Mouse (Mus musculus): Measurements from ENCODE around the gene Fli1. TPM values are rescaled to one million over a fixed set of nuclear protein-coding genes. Genes with fewer than 3 reads are reported as not detected.

Gene Fli1
- polyA plus RNA-seq (2015; fragmentation: Nextera tagmentation; extraction: Ambion mirVana): 24.1 and 26.7 TPM in 2 replicates

GRCm38 (mm10) chr9:32542212-32543039 is at the start of gene Fli1:
Fli1 (minus strand) TSS chr9:32542861.
- Histone ChIP-seq H3K27ac (peak within 1 kb of the TSS; percentile 90), H3K36me3 (no peaks in the 10 kb centered on the region), H3K4me1 (peaks cover 79% of the 10 kb centered on the region), H3K4me2 (peak within 1 kb of the TSS; percentile 87), H3K9me3 (no peaks in the 10 kb centered on the region), H3K4me3 (peak within 1 kb of the TSS; percentile 79), H3K9ac (peak within 1 kb of the TSS; percentile 97), H3K27me3 (peaks cover 40% of the 10 kb centered on the region)
- WGBS: under 1% methylated on average over 41 of the region's 41 CpGs
- no peak for ATAC-seq (ENCODE audit: insufficient number of reproducible peaks, insufficient read depth, low FRiP score, low TSS enrichment, low read depth)

- peaks cover 21% of the 10 kb centered on the region for H3K4me1 ChIP-seq
- H3K27me3 ChIP-seq: peaks cover 29% of the 10 kb centered on the region
- no peaks in the 10 kb centered on the region for H3K9me3 ChIP-seq
- peak overlapping the region; percentile 43 for H3K4me2 ChIP-seq
- peak; percentile 67 for ATAC-seq (ENCODE audit: insufficient number of reproducible peaks, insufficient read depth, low FRiP score, low TSS enrichment, low read depth)
- 8% methylated on average over 14 of the region's 14 CpGs for WGBS
- peak overlapping the region; percentile 52; the same call in 1 of the 2 replicates for H3K9ac ChIP-seq
- H3K27ac ChIP-seq: no peak overlapping the region
- no peaks in the 10 kb centered on the region for H3K36me3 ChIP-seq
- no peak overlapping the region for H3K4me3 ChIP-seq
Measured at GRCm38 (mm10) chr9:32591732-32592582, 49.3 kb upstream of the Fli1 start.

GRCm38 (mm10) chr9:32590571-32590970 is 47.9 kb upstream of the Fli1 start:
- no peak for ATAC-seq (ENCODE audit: insufficient number of reproducible peaks, insufficient read depth, low FRiP score, low TSS enrichment, low read depth)
- Histone ChIP-seq H3K27me3 (peaks cover 19% of the 10 kb centered on the region), H3K4me1 (peaks cover 21% of the 10 kb centered on the region), H3K27ac (no peak overlapping the region), H3K9me3 (no peaks in the 10 kb centered on the region), H3K4me2 (no peak overlapping the region), H3K36me3 (no peaks in the 10 kb centered on the region), H3K4me3 (no peak overlapping the region), H3K9ac (no peak overlapping the region)
- 46% methylated on average over 5 of the region's 5 CpGs for WGBS

GRCm38 (mm10) chr9:32589900-32590299 is 47.2 kb upstream of the Fli1 start:
- WGBS: 7% methylated on average over 8 of the region's 8 CpGs
- no peaks in the 10 kb centered on the region for H3K9me3 ChIP-seq
- no peak for ATAC-seq (ENCODE audit: insufficient number of reproducible peaks, insufficient read depth, low FRiP score, low TSS enrichment, low read depth)

GRCm38 (mm10) chr9:32585357-32585756 is 42.7 kb upstream of the Fli1 start:
- WGBS: 41% methylated on average over 7 of the region's 7 CpGs
- Histone ChIP-seq H3K9me3 (no peaks in the 10 kb centered on the region), H3K9ac (no peak overlapping the region), H3K4me2 (no peak overlapping the region), H3K4me1 (no peaks in the 10 kb centered on the region), H3K36me3 (no peaks in the 10 kb centered on the region), H3K27me3 (peaks cover 13% of the 10 kb centered on the region), H3K4me3 (no peak overlapping the region), H3K27ac (no peak overlapping the region)
- no peak for ATAC-seq (ENCODE audit: insufficient number of reproducible peaks, insufficient read depth, low FRiP score, low TSS enrichment, low read depth)

More at GRCm38 (mm10) chr9:32589900-32590299, 47.2 kb upstream of the Fli1 start:
- H3K36me3 ChIP-seq: no peaks in the 10 kb centered on the region
- H3K9ac ChIP-seq: no peak overlapping the region
- H3K4me3 ChIP-seq: no peak overlapping the region
- no peak overlapping the region for H3K27ac ChIP-seq
- peaks cover 18% of the 10 kb centered on the region for H3K4me1 ChIP-seq
- no peak overlapping the region for H3K4me2 ChIP-seq
- peaks cover 18% of the 10 kb centered on the region for H3K27me3 ChIP-seq

GRCm38 (mm10) chr9:32583905-32584304 is 41.2 kb upstream of the Fli1 start:
- no peak overlapping the region for H3K27ac ChIP-seq
- 82% methylated on average over 6 of the region's 6 CpGs for whole genome bisulfite sequencing
- H3K27me3 ChIP-seq: peaks cover 13% of the 10 kb centered on the region
- no peaks in the 10 kb centered on the region for H3K36me3 ChIP-seq
- no peak overlapping the region for H3K4me3 ChIP-seq
- no peaks in the 10 kb centered on the region for H3K4me1 ChIP-seq
- H3K9ac ChIP-seq: no peak overlapping the region
- no peaks in the 10 kb centered on the region for H3K9me3 ChIP-seq
- no peak overlapping the region for H3K4me2 ChIP-seq
- no peak for ATAC-seq (ENCODE audit: insufficient number of reproducible peaks, insufficient read depth, low FRiP score, low TSS enrichment, low read depth)

GRCm38 (mm10) chr9:32581851-32582573 is 39.4 kb upstream of the Fli1 start:
- Histone ChIP-seq H3K4me2 (no peak overlapping the region), H3K9me3 (no peaks in the 10 kb centered on the region), H3K27me3 (peaks cover under 1% of the 10 kb centered on the region; the same call in 1 of the 2 replicates), H3K9ac (no peak overlapping the region), H3K4me1 (no peaks in the 10 kb centered on the region), H3K27ac (no peak overlapping the region), H3K36me3 (no peaks in the 10 kb centered on the region), H3K4me3 (no peak overlapping the region)
- 78% methylated on average over 11 of the region's 11 CpGs for WGBS
- no peak for ATAC-seq (ENCODE audit: insufficient number of reproducible peaks, insufficient read depth, low FRiP score, low TSS enrichment, low read depth)

GRCm38 (mm10) chr9:32578411-32578810 is 35.8 kb upstream of the Fli1 start:
- H3K27me3 ChIP-seq: no peaks in the 10 kb centered on the region
- no peak overlapping the region for H3K4me3 ChIP-seq
- H3K4me1 ChIP-seq: no peaks in the 10 kb centered on the region
- 71% methylated on average over 2 of the region's 2 CpGs for WGBS
- H3K27ac ChIP-seq: no peak overlapping the region
- H3K9ac ChIP-seq: no peak overlapping the region
- no peak overlapping the region for H3K4me2 ChIP-seq
- no peaks in the 10 kb centered on the region for H3K9me3 ChIP-seq
- ATAC-seq (ENCODE audit: insufficient number of reproducible peaks, insufficient read depth, low FRiP score, low TSS enrichment, low read depth): no peak
- H3K36me3 ChIP-seq: no peaks in the 10 kb centered on the region

- H3K27me3 ChIP-seq: no peaks in the 10 kb centered on the region
- 63% methylated on average over 4 of the region's 4 CpGs for WGBS
- no peak overlapping the region for H3K4me2 ChIP-seq
- no peak for ATAC-seq (ENCODE audit: insufficient number of reproducible peaks, insufficient read depth, low FRiP score, low TSS enrichment, low read depth)
- no peak overlapping the region for H3K4me3 ChIP-seq
- H3K36me3 ChIP-seq: no peaks in the 10 kb centered on the region
- H3K9me3 ChIP-seq: no peaks in the 10 kb centered on the region
- H3K9ac ChIP-seq: no peak overlapping the region
- H3K4me1 ChIP-seq: peaks cover 11% of the 10 kb centered on the region
- no peak overlapping the region for H3K27ac ChIP-seq
Measured at GRCm38 (mm10) chr9:32573638-32574037, 31.0 kb upstream of the Fli1 start.

- WGBS: 42% methylated on average over 4 of the region's 4 CpGs
- no peak for ATAC-seq (ENCODE audit: insufficient number of reproducible peaks, insufficient read depth, low FRiP score, low TSS enrichment, low read depth)
- no peak overlapping the region for H3K4me2 ChIP-seq
Measured at GRCm38 (mm10) chr9:32571676-32572075, 29.0 kb upstream of the Fli1 start.

GRCm38 (mm10) chr9:32570547-32570946 is 27.9 kb upstream of the Fli1 start:
- no peaks in the 10 kb centered on the region for H3K36me3 ChIP-seq
- ATAC-seq (ENCODE audit: insufficient number of reproducible peaks, insufficient read depth, low FRiP score, low TSS enrichment, low read depth): no peak
- H3K9ac ChIP-seq: no peak overlapping the region
- H3K27me3 ChIP-seq: no peaks in the 10 kb centered on the region
- no peaks in the 10 kb centered on the region for H3K9me3 ChIP-seq
- H3K4me1 ChIP-seq: peaks cover 34% of the 10 kb centered on the region
- H3K4me3 ChIP-seq: no peak overlapping the region
- 90% methylated on average over 5 of the region's 5 CpGs for WGBS
- H3K4me2 ChIP-seq: no peak overlapping the region
- no peak overlapping the region for H3K27ac ChIP-seq

More at GRCm38 (mm10) chr9:32571676-32572075, 29.0 kb upstream of the Fli1 start:
- H3K4me3 ChIP-seq: no peak overlapping the region
- H3K9me3 ChIP-seq: no peaks in the 10 kb centered on the region
- peaks cover 29% of the 10 kb centered on the region for H3K4me1 ChIP-seq
- H3K36me3 ChIP-seq: no peaks in the 10 kb centered on the region
- no peak overlapping the region for H3K9ac ChIP-seq
- peak overlapping the region; percentile 44; the same call in 1 of the 2 replicates for H3K27ac ChIP-seq
- no peaks in the 10 kb centered on the region for H3K27me3 ChIP-seq
